Mouse (Mus musculus): ENCODE measurements around the gene BC024978.

Gene BC024978

GRCm38 (mm10) chr7:27259271-27259721, 63.7 kb downstream of the BC024978 start:
- in situ Hi-C loops (cut with MseI, MboI) = no loop called here

GRCm38 (mm10) chr7:27259771-27260170, 64.2 kb downstream of the BC024978 start:
- in situ Hi-C loops (cut with MseI, MboI) = no loop called here
